11 mouse cellular contexts compared by ENCODE assay signal in genomic region chr16:34325161-34325560, GRCm38 (mm10).
"Had no signal": no experiment of that assay in that cellular context is flagged by ENCODE, and none has a peak within 500 bp of the region (broad histone marks: within the 10 kb centered on the region; RNA-seq: fewer than 3 reads in every experiment).

No protein-coding gene starts in this region.

- H3K27ac ChIP-seq: kidney, postnatal 0 days; limb, embryonic 10.5 days; limb, embryonic 13.5 days; liver, embryonic 13.5 days; macrophage had no signal

- H3K27me3 ChIP-seq: limb, embryonic 13.5 days; liver, embryonic 13.5 days had no signal

- H3K4me3 ChIP-seq: limb, embryonic 10.5 days; limb, embryonic 13.5 days; liver, embryonic 13.5 days had no signal

- DNase-seq: layer of hippocampus, postnatal 36 days; liver; liver, embryonic 13.5 days; lung, embryonic 14.5 days; midbrain, embryonic 14.5 days; thymus, adult 18-20 months; thymus, postnatal 36 days had no signal

- H3K36me3 ChIP-seq: limb, embryonic 10.5 days; liver, embryonic 13.5 days had no signal
